Mouse (Mus musculus) left cerebral cortex, adult 18-20 months (tissue): Measurements from ENCODE around the gene Irf6. TPM values are rescaled to one million over a fixed set of nuclear protein-coding genes. Genes with fewer than 3 reads are reported as not detected.

ENCODE experiments used
- DNase-seq, 2 experiments: peaks; one replicate each; pipeline ENCODE4 v3.0.0; 2021 to 2022; ENCODE audit warnings: low spot score in 2 of 2, mixed read lengths in 1 of 2
- long read RNA-seq, 2 experiments: library from polyadenylated mRNA; stranded (forward); transcript quantifications; one replicate each; pipeline ENCODE4 v2.0.0; 2021
- total RNA-seq, 2 experiments: library from RNA; stranded (reverse); gene quantifications; 2 replicates each; pipeline ENCODE4 v1.2.3; 2021

The Irf6 gene
- total RNA-seq, result 1 to 10 TPM; 1.6 to 1.7 TPM
- long read RNA-seq, experiment 1, result 0 reads
- long read RNA-seq, experiment 2, result 0 reads

DNA sequence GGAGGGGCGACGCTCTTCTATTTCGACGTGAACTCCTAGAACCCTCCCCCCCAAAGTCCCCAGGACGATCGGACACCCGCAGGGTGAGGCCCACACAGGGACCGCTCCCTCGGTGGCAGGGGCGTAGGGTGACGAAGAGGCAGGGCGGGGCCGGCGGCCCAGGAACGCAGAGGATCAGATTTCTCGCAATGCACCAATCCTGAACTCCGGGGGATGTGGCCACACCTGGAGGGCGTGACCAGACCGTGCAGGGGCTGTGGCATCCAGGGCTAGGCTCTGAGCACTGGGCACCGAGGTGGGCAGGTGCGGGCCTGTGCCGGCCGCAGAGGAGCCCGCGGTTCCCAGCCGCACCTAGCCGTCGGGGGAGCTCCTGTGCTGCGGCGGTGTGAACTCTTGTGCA, at the start of gene Irf6:
TSS of gene Irf6 (plus strand) at position 240 of the 400 bp plus-strand sequence.
- DNase-seq, result no peak

DNA sequence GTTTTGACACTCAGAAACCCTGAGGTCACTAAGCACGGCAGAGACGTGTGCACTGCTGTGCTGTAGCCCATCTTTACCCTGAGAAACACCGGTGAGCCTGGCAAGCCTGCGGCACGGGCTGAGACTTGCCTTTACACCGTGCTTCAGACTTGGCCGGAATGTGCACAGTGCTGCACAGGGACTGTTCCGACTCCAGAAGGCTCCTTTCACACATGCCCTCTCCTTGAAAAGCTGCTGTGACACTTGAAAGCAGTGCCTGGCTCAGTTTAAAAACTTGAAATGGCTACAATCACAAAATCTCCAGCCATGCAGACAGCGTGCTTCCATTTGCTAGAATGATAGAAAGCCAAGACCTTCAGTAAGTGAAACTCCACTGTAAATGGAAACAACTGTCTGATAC, 40.8 kb upstream of the Irf6 start:
- no peak for DNase-seq

DNA sequence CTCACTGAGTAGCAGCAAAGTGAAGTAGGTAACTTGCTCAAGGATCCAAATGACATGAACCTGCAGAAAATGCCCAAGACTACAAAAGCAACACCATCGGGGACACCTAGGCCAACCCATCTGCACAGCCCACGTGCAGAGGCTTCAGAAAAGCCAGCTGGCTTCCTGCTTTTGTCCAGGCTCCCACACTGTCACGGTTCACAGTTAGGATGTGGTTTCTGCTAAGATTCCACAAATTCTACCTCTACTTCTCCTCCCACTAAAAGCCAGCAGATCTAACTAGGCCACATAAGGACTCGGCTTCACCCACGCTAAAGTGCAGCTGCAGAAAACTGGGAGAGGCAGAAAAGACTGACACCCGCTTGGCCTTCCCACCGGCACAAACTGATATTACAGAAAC, 30.1 kb upstream of the Irf6 start:
- DNase-seq, result peak; percentile 38 to 64

DNA sequence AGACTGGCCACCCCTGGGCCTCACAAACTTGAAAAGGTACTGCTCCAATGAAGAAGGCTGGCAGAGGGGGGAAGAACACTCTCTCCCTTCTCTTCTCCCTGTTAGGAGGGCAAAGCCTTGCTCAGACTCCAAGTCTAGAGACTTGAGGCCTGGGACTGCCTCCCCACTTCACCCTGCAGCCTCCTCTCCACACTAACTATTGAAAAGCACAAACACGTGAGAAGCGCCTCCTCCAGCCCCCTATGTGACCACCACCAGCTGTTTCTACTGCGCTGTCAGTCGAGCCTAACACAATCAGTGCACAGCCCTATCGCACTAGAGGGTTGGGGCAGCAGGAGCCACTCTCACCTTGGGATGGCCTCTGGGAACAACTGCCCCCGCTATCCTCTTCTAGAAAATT, 29.6 kb upstream of the Irf6 start:
- DNase-seq, result no peak

DNA sequence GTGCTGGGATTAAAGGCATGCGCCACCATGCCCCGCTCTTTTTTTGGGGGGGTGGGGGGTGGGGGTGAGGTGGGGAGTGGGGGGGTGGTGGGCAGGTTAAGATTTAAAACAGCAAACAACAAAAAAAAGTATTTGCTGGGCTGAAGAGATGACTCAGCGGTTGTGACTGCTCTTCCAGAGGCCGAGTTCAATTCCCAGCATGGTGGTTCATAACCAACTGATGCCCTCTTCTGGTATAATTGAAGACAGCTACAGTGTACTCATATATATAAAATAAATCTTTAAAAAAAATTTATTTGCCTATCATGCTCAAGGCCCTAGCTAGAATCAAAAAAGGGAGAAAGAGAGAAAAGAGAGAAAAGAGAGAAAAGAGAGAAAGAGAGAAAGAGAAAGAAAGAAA, 27.1 kb upstream of the Irf6 start:
- no peak for DNase-seq

DNA sequence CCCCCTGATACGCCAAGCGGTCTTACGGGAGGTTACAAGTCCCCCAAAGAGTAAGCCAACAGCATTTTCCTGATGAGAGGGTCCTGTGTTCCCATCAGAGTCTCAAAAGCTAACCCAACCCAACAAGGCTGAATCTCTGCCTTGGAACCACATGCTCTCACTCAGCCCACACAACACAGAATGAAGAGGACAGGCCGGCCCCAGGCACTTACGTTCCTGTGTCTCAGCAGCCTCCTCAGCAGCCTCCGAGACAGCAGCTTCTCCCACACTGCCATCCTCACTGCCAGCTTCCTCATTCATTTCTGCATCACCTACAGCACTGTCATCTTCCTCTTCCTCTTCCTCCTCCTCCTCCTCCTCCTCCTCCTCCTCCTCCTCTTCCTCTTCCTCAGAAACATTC, 24.9 kb upstream of the Irf6 start:
- DNase-seq, result peak in 1 of 2 experiments; percentile 44

DNA sequence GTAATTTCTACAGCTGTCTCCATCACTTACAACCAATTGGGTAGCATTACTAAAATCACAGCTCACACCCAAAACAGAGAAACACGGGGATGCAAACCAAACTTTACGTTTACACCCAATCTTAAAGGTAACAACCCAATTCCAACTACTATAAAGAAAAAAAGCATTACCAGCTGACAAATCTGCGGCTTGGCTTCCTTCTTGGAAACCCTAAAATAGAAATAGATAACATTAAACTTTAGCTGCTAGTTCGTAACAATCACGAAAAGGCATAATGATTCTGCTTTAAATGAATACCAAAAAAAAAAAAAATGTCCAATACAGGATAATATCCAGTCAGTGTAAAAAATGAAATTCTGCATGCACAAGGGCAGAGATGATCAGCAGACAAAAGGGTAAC, 23.6 kb upstream of the Irf6 start:
- no peak for DNase-seq

DNA sequence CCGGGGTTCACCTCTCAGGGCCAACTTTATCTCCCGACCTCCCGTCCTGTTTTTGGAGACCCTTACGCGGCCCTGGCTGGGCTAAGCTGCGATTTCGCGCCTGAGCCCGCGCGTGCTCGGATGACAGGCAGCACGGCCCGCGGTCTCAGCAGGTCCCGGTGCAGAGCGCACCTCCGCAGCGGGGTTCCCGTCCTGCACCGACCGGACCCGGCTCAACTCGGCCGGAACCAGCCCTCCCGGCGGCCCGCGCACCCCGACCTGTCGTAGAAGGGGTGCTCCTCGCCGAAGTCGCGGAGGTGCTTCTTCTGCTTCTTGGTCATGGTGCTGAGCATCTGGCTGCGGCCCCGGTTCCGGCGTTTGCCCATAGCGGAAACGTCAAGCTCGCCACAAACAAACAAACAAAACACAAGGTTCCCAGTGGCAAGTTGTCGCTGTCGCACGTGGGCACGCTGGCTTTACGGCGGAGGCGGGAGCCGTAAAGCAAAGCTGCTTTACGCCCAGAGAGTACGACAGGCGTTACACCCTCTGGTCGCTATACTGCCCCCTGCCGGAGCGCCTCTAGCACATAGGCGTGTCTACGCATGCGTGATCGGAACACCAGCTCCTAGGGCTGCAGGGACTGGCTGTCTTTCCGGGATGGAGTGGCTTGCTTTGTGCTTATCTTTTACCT, 23.0 kb upstream of the Irf6 start, which contains the start of gene Diexf:
TSS of gene Diexf (minus strand) at position 487 of the 670 bp plus-strand sequence.
- peak; percentile 96 to 97 for DNase-seq

DNA sequence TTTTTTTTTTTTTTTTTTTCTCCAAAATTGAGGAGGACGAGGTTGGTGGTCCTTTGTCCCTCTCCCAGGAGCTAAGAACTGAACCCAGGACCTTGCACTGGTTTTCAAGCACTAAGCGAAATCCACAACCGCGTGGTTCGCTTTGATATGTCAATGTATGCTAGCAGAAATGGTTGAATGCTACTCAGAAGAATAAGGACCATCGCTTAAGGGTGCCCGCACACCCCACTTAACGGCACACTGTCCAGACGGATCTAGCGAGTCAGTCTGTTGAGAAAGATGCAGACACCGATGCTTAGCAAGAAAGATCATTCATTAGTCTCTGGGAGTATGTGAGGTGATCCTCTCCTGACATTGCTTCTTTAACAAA, 22.5 kb upstream of the Irf6 start:
- DNase-seq, result no peak

DNA sequence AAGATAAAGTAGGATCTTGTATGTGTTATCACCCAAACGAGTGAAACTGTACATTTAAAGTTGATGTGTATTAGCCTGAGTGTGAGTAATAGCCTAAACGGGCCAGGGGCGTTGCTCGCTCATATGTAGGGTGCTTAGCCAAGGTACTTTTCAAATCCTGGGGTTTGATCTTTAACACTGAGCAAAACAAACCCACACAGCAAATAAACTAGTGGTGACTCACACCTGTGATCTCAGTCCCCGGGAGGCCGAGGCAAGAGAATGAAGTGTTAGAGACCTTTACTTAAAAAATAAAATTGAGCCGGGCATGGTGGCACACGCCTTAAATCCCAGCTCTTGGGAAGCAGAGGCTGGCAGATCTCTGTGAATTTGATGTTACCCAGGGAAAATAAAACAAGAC, 22.1 kb upstream of the Irf6 start:
- no peak for DNase-seq

DNA sequence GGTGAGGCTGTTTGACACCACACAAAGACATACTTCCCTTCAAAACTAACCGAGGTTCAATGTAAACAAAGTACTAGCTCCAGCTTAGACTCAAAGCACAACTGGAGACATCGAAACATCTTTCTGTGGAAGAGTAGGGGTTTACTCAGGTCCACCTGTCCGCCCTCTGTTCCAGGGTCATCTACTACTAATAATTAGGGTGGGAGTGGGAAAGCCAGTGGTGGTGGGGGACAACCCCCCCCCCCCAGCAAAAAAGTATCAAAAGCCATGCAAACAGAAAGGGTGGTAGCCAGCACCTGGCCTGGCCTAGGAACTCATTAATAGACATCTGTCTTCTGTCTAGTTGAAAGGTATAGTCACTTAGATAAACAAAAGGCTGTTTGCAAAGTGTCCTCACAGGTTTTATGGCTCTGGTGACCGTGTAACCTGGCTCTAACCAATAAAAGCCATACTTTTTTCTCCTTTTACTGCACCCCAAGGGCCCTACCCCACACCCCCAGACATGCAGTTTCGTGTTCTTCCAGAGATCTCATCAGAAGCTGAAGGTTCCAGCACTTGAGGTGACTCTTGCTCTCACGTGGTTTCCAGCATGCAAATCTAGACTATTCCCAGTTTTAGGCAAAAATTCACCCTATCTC, 21.5 kb upstream of the Irf6 start:
- no peak for DNase-seq

DNA sequence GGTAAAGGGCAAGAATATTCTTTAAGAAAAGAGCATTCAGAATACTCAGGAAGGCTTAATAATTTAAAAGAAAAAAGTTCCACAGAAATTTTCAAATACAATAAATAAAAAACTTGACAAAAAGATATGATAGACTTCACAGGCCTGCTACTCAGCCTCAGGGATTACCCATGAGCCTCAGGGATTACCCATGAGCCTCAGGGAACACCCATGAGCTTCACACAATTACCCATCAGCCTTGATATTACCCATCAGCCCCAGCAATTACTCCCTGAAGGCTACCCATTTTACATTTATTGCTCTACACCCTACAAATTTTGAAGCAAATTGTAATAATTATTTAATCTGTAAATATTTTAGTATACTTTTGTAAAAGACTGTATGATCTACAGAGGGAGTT, 20.5 kb upstream of the Irf6 start:
- no peak for DNase-seq

DNA sequence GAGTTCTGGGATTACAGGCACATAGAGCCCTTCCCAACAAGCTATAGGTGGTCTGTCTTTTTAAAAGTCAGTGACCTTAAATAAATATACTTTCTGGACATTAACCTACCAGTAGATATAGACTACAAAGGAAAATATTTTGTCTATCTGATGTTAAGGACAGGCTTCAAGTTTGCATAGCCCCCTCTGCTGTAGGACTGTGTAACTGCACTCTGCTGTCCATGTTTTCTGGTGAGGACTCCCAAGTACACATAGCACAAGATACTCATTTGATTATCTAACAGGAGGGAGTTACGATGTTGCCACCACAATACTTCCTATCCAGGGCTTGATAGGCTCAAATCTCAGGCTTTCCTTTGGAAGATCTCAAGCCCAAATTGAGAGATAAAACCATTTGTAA, 19.2 kb upstream of the Irf6 start:
- no peak for DNase-seq

DNA sequence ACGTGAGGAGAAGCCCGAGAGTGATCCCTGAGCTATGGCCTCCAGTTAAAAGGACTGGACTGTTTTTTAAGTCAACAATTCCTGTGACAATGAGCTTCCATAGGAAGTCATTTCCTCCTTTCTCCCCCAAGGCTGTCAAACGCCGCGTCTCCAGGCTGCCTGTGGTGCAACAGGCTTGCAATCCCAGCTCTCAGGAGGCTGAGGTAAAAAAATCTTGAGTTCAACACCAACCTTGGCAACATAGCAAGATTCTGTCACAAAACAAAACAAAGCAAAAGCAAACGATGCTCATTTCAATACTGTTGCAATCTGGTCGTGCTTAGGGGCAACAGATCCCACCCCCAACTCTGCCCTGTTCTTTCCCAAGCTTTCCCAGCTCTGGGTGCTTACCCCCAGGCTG, 14.8 kb upstream of the Irf6 start:
- DNase-seq, result no peak

DNA sequence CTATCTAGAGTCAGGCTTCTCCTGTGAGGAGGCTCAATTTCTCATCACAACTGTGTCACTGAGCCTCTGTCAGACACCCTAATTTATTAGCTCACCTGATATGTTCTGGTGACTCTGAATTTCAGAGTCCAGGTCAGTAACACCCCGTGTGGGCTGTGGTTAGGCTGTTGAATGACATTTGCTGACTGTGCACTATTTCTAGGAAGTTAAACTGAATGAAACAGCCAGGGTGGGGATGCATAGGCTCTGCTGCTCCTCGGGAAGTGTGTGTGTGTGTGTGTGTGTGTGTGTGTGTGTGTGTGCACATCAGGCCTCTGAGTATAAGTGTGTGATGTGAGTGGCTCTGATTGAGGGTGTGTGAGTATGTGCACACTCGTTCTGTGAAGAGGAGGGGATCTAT, 14.2 kb upstream of the Irf6 start:
- no peak for DNase-seq

DNA sequence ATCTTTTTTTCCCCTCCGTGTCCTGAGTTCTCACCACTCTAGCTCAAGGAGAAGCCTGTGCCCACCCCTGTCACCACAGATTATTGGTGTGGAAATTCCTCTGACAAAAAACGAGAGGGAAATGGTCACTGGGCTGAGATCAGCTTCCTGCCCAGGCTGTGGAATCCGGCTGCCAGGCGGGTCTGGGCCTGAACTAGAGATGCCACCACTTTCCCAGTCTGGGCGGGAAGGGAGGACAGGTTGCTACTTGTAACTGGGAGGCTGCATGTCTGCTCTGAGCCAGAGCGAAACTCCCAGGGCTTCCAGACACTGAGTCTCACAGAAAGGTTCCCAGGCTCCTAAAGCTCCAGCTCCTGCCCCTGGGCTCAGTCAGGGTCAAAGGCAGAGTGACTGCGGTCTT, 11.8 kb upstream of the Irf6 start:
- no peak for DNase-seq

DNA sequence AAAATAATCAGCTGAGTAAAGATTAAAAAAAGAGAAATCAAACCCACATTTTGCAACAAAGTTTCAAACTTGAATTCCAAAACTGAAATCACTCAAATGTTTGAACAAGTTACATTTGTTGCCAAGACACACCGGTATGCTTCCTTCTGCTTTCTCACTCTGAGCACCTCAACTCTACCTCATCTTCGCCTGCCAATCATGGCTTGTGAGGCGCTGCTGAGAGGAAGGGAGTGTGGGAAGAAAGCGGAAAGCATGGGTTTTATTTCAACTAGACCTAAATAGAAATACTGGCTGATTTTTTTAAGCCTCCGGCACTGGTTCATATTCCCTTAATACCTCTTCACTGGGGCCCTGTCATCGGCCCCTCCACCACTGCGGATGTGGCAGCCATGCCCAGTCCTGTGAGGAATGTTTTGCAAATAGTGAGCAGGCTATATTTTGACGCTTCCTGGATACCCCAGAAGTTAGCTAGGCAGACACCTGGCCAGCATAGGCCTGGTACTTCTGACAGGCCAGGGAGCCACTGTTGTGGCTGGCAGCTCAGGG, 10.3 kb upstream of the Irf6 start:
- no peak for DNase-seq

DNA sequence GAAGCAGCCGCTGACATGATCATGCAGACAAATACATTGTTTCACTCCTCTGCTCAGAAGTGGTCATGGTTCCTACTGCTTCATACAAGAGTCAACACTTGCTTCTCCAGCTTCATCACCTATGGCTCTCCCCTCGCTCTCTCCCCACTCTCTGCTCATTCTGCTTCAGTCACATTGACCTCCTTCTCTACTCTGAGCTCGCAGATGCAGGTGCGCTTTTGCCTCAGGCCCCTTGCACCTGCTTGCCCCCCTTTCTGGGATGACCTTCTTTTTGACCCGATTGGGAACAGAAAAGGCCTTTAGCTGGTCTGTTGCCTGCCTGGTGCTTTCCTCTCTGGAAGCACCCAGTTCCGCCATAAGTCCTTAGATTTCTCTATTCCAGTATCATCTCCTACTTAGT, 8.4 kb upstream of the Irf6 start:
- no peak for DNase-seq

DNA sequence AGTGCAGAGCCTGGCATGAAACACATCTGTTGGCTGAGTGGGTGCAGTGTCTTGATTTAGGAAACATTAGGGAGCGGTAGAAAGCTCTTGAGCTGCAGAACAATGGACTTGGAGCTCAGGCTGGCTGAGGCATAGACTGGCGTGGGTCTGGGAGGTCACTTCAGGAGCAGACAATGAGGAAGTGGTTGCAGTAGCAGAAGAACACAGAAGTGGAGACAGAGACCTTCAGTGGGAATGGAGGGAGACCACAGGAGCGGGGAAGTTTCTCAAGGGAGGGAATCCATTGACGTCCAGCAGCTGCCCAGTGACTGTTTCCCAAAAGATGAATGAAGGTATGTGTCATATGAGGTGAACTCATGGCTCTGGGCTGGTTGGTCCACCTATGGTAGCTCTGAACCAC, 7.8 kb upstream of the Irf6 start:
- DNase-seq, result no peak

DNA sequence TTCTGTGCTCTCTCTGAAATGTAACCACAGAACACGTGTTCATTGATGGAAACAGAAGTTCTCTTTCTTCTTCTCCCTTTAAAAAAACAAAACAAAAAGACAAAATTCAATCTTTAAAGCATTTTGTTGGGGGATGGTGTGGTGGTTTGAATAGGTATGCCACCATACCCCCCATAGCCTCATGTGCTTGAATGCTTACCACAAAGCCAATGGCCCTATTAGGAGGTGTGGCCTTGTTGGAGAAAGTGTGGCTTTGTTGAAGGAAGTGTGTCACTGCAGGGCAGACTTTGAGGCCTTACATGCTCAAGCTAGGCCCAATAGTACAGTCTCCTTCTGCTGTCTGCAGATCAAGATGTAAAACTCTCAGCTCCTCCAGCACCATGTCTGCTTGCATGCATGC, 6.5 kb upstream of the Irf6 start:
- no peak for DNase-seq

DNA sequence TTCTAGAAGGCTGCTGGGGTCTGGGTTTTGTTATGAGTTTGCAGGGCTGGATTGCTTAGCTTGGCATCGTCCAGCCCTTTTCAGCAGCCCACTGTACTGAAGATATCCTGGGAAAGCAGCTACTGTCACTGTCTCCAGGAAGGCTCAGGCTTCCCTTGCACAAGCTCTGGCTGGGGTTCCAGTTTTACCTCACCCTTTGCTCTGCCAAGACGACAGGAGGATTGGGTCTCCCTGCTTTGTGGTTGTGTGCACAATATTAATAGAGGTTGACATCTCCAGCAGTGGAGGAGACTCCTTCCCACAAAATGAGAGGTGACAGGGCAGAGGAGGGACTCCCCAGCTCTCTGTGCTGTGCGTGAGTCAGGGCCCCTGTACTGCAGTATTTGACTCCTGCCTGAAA, 3.7 kb upstream of the Irf6 start:
- DNase-seq, result no peak

DNA sequence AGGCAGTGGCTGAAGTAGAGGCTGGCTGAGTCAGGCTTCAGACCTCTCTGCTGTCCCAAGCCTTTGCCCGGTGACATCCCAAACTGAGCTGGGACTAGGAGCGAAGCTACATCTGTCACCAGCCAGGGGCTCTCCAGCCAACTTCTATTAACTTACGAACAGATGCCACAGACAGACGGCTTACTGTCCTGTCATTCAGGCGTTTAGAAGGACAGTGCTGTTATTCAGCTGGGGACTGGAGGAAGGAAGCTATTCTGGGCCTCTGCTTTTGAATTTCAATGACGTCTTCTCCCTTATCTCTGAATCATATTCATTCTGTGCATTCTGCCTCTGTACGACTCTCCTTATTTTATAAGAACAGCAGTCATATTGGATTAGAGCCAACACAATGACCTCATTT, 1.8 kb upstream of the Irf6 start:
- DNase-seq, result no peak

DNA sequence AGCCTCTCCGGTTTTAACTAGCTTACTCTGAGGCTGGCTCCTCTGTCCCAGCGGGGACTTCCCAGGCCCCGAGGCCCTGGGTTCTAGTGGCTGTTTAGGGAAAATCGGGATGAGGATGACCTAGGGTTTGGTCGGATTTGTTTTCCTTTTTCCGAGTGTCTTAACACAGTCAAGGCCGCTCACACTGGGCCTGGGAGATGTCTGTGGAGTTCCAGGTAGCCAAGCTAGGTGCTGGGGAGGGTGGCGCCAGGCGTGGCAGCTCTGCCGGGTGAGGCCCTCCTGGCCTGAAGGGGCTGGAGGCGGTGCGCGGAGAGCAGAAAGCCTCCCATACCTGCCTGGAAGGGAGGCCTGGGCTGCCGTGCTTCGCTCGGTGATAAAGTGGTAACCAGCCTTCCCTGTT, 650 bp downstream of the Irf6 start:
- no peak for DNase-seq
